Mouse (Mus musculus) liver, embryonic 11.5 days (tissue): ENCODE measurements around the gene Cd34. TPM values are rescaled to one million over a fixed set of nuclear protein-coding genes. Genes with fewer than 3 reads are reported as not detected.

ENCODE experiments used
- ATAC-seq: fragments of 200-750 bp; cut with Nextera tagmentation; replicated peaks from 2 replicates; pipeline ENCODE4 v1.8.0; 2017; ENCODE audit warnings: moderate number of reproducible peaks, mild to moderate bottlenecking, moderate TSS enrichment, moderate library complexity; ENCODE audit not compliant: low FRiP score
- DNase-seq: peaks from one replicate; pipeline ENCODE4 v3.0.0-alpha.2; 2017; ENCODE audit warnings: low spot score
- H3K27ac ChIP-seq: fragments of 300-500 bp; sonication (generic); 2 replicates; pipeline ENCODE4 v1.5.1; 2014; ENCODE audit warnings: mild to moderate bottlenecking, low read depth, low read length, control low read depth
- H3K27me3 ChIP-seq: fragments of 300-500 bp; sonication (generic); replicated peaks from 2 replicates; pipeline ENCODE4 v1.6.1; 2014; ENCODE audit warnings: low read length, mixed read lengths; ENCODE audit not compliant: control insufficient read depth, insufficient read depth
- H3K36me3 ChIP-seq: fragments of 300-500 bp; sonication (generic); 2 replicates; pipeline ENCODE4 v1.6.1; 2014; ENCODE audit warnings: mild to moderate bottlenecking, low read length, moderate library complexity, mixed read lengths; ENCODE audit not compliant: control insufficient read depth, insufficient read depth
- H3K4me1 ChIP-seq: fragments of 300-500 bp; sonication (generic); replicated peaks from 2 replicates; pipeline ENCODE4 v1.6.1; 2014; ENCODE audit warnings: low read length, mixed read lengths; ENCODE audit not compliant: control insufficient read depth, insufficient read depth
- H3K4me2 ChIP-seq: fragments of 300-500 bp; sonication (generic); 2 replicates; pipeline ENCODE4 v1.6.1; 2014; ENCODE audit warnings: mild to moderate bottlenecking, control low read depth, moderate library complexity
- H3K4me3 ChIP-seq: fragments of 300-500 bp; sonication (generic); 2 replicates; pipeline ENCODE4 v1.5.1; 2014; ENCODE audit warnings: low read depth, low read length, control low read depth
- H3K9ac ChIP-seq: fragments of 300-500 bp; sonication (generic); 2 replicates; pipeline ENCODE4 v1.6.1; 2014; ENCODE audit warnings: low read depth, low read length, control low read depth
- H3K9me3 ChIP-seq: fragments of 300-500 bp; sonication (generic); 2 replicates; pipeline ENCODE4 v1.6.1; 2016; ENCODE audit warnings: low read length, inconsistent platforms, mixed read lengths; ENCODE audit not compliant: control insufficient read depth
- WGBS: fragments of 180-500 bp; shearing (Covaris S2); extraction: QIAGEN DNeasy Blood & Tissue Kit; methylation state at CpG from one replicate; pipeline ENCODE4 v1.1.7; 2014; 5-methylcytosine and 5-hydroxymethylcytosine counted together
- polyA plus RNA-seq: library from polyadenylated mRNA; unstranded; fragments of >200 nt; fragmentation: Nextera tagmentation; extraction: Ambion mirVana; gene quantifications from 2 replicates; pipeline ENCODE4 v1.2.1, GENCODE M21; 2014

Gene Cd34
- polyA plus RNA-seq, 1 experiment from 2014 or later, result 35.8 TPM

- Histone ChIP-seq H3K36me3 (no peaks in the 10 kb centered on the region), H3K9ac (no peak overlapping the region), H3K4me3 (peak overlapping the region; percentile 62), H3K27me3 (no peaks in the 10 kb centered on the region), H3K4me1 (peaks cover 26% of the 10 kb centered on the region), H3K4me2 (peak overlapping the region; percentile 98), H3K9me3 (no peaks in the 10 kb centered on the region), H3K27ac (no peak overlapping the region)
- WGBS, result 13% methylated on average over 1 of the region's 1 CpGs
- ATAC-seq (no peak), DNase-seq (no peak)
These were observed 38.7 kb downstream of the Cd34 start for GRCm38 (mm10) chr1:194977371-194977761.

- WGBS, result 69% methylated on average over 4 of the region's 5 CpGs
- no peak overlapping the region; the same call in 1 of the 2 replicates for H3K4me2 ChIP-seq
- no peaks in the 10 kb centered on the region for H3K9me3 ChIP-seq
- no peak overlapping the region for H3K4me3 ChIP-seq
- DNase-seq (no peak), ATAC-seq (no peak)
- H3K36me3 ChIP-seq, result no peaks in the 10 kb centered on the region
- no peak overlapping the region for H3K9ac ChIP-seq
- H3K27me3 ChIP-seq, result no peaks in the 10 kb centered on the region
- peaks cover 26% of the 10 kb centered on the region for H3K4me1 ChIP-seq
- no peak overlapping the region for H3K27ac ChIP-seq
These were observed 39.5 kb downstream of the Cd34 start for GRCm38 (mm10) chr1:194977946-194978720.

DNA sequence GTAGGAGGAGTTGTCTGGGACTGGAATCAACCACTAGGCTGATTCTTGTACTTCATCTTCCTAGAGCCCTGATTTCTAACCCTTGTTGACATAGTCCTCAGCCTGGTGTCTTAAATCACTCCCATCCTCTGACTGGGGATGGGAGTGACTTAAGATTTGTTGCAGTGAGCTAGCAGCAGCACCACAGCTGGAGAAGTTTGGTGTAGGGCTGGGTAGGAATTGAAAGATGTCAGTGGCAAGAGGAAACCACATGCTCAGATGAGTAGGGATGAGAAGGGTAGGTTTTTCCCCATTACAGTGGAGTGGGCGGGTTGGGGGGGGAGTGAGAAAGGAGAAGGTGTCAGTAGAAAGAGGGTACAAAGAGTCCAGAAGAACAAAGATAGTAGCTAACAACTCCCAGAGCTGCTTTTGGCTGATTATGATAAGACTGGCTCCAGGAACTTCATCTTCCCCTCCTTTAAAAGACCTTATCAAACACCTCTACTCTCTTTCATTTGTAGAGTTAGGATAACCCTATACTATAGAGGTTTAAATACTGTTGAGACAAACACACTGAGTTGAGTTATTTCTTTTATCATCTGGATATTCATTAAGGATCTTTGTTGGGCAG, 42.3 kb downstream of the Cd34 start:
- 53% methylated on average over 1 of the region's 1 CpGs for WGBS
- Histone ChIP-seq H3K27me3 (no peaks in the 10 kb centered on the region), H3K9ac (no peak overlapping the region), H3K4me2 (0 out of 2 replicates have a peak overlapping the region, but pooled peaks have one; percentile 4), H3K4me3 (no peak overlapping the region), H3K27ac (no peak overlapping the region), H3K36me3 (no peaks in the 10 kb centered on the region), H3K4me1 (peaks cover 30% of the 10 kb centered on the region), H3K9me3 (no peaks in the 10 kb centered on the region)
- DNase-seq, result no peak
- peak; percentile 50 for ATAC-seq

GRCm38 (mm10) chr1:194982931-194983690, 44.5 kb downstream of the Cd34 start:
- ATAC-seq (no peak), DNase-seq (no peak)
- H3K9me3 ChIP-seq, result no peaks in the 10 kb centered on the region
- no peaks in the 10 kb centered on the region for H3K36me3 ChIP-seq
- peaks cover 21% of the 10 kb centered on the region for H3K4me1 ChIP-seq
- 83% methylated on average over 5 of the region's 5 CpGs for WGBS
- H3K4me3 ChIP-seq, result no peak overlapping the region
- H3K9ac ChIP-seq, result no peak overlapping the region
- H3K27me3 ChIP-seq, result no peaks in the 10 kb centered on the region
- H3K27ac ChIP-seq, result no peak overlapping the region
- H3K4me2 ChIP-seq, result no peak overlapping the region

DNA sequence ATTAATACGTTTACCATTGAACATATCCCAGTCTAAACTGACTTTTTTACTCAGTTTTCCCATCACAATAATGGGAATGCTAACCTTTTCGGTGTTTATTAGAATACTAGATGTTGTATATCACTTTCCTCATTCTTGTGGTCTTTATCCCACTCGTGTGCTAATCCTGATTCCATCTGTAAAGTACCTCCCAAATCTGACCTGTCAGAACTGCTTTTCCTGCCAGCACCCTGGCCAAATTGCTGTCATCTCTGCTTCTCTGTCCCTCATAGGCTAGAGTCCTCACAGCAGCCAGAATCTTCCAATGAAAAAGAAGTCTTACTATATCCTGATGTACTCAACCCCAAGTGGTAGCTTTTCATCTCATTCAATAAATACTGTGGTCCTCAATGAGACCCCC, 46.3 kb downstream of the Cd34 start:
- 80% methylated on average over 3 of the region's 3 CpGs for WGBS
- ATAC-seq, result no peak
- H3K4me3 ChIP-seq, result no peak overlapping the region
- H3K4me1 ChIP-seq, result peaks cover 21% of the 10 kb centered on the region
- no peaks in the 10 kb centered on the region for H3K9me3 ChIP-seq
- no peak overlapping the region for H3K27ac ChIP-seq
- H3K27me3 ChIP-seq, result no peaks in the 10 kb centered on the region
- no peaks in the 10 kb centered on the region for H3K36me3 ChIP-seq
- no peak overlapping the region for H3K4me2 ChIP-seq
- no peak for DNase-seq
- no peak overlapping the region for H3K9ac ChIP-seq

- no peak overlapping the region for H3K4me2 ChIP-seq
- H3K9me3 ChIP-seq, result no peaks in the 10 kb centered on the region
- peak overlapping the region; percentile 52; the same call in 1 of the 2 replicates for H3K27ac ChIP-seq
- H3K4me3 ChIP-seq, result no peak overlapping the region
- DNase-seq, result no peak
- H3K9ac ChIP-seq, result no peak overlapping the region
- H3K4me1 ChIP-seq, result peaks cover 14% of the 10 kb centered on the region
- ATAC-seq, result peak; percentile 53; the same call in 1 of the 2 replicates
- no peaks in the 10 kb centered on the region for H3K27me3 ChIP-seq
- H3K36me3 ChIP-seq, result no peaks in the 10 kb centered on the region
- 58% methylated on average over 4 of the region's 4 CpGs for WGBS
These were observed 47.0 kb downstream of the Cd34 start for GRCm38 (mm10) chr1:194985442-194986210.

DNA sequence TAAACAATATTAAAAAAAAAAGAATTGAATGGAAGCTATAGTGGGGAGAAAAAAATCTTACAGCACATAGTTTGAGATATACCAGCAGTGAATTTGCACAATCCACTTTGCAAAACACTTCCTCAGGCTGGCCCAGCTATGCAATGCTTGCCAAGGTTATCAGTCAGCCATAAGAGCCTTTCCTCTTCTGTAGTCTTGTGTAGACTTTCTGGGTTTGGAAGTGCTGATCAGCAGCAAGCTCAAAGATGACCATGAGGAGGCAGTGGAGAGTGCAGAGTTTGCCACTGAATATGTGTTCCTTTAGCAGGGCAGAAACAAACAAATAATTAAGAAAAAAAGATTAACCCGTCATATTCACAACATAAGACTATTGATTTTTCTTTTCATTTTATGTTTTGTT, 50.4 kb downstream of the Cd34 start:
- no peak overlapping the region for H3K4me2 ChIP-seq
- no peaks in the 10 kb centered on the region for H3K36me3 ChIP-seq
- WGBS, result 86% methylated on average over 1 of the region's 1 CpGs
- no peaks in the 10 kb centered on the region for H3K27me3 ChIP-seq
- H3K4me3 ChIP-seq, result no peak overlapping the region
- H3K4me1 ChIP-seq, result peaks cover 10% of the 10 kb centered on the region
- ATAC-seq (no peak), DNase-seq (no peak)
- no peak overlapping the region for H3K9ac ChIP-seq
- no peak overlapping the region for H3K27ac ChIP-seq
- no peaks in the 10 kb centered on the region for H3K9me3 ChIP-seq

GRCm38 (mm10) chr1:194990976-194991375, 52.4 kb downstream of the Cd34 start:
- WGBS, result 76% methylated on average over 2 of the region's 2 CpGs
- no peaks in the 10 kb centered on the region for H3K36me3 ChIP-seq
- no peak overlapping the region for H3K4me2 ChIP-seq
- H3K4me1 ChIP-seq, result peaks cover 5% of the 10 kb centered on the region
- DNase-seq, result no peak
- no peak for ATAC-seq
- no peak overlapping the region for H3K9ac ChIP-seq
- H3K27ac ChIP-seq, result no peak overlapping the region
- H3K27me3 ChIP-seq, result no peaks in the 10 kb centered on the region
- no peak overlapping the region for H3K4me3 ChIP-seq
- H3K9me3 ChIP-seq, result no peaks in the 10 kb centered on the region
